11 mouse cellular contexts compared by ENCODE assay signal in genomic region chr3:107113771-107114737, GRCm38 (mm10). TPM values are rescaled to one million over a fixed set of nuclear protein-coding genes. Genes with fewer than 3 reads are reported as not detected.
A peak's percentile ranks its signal among the peaks of the same experiment; 100 is the strongest.
DNase-seq lines count a peak whose midpoint lies in the region; ATAC-seq and TF ChIP-seq lines count a peak whose summit lies in the region.
"Had no signal": no experiment of that assay in that cellular context is flagged by ENCODE, and none has a peak within 500 bp of the region (broad histone marks: within the 10 kb centered on the region; RNA-seq: fewer than 3 reads in every experiment).

No protein-coding gene starts in this region.

- peak; percentile 91 for ATAC-seq in hindbrain, embryonic 13.5 days (ENCODE audit: low FRiP score)
- peak; percentile 90 for ATAC-seq in midbrain, embryonic 11.5 days (ENCODE audit: low FRiP score)

- peak; percentile 7 for DNase-seq in kidney, postnatal 10 days
- DNase-seq in kidney, adult 2 months, result no peak
- no peak for DNase-seq in midbrain, embryonic 11.5 days (ENCODE audit: low spot score, missing footprints)
- DNase-seq in thymus, adult 18-20 months, result no peak
- DNase-seq in adrenal gland, adult (ENCODE audit: inconsistent age in 2 of 2, low spot score in 1 of 2), result no peak
- no peak for DNase-seq in liver

- no peaks in the 10 kb centered on the region for H3K36me3 ChIP-seq in kidney, adult 2 months (ENCODE audit: control insufficient read depth, insufficient read depth, low read length)
- no peaks in the 10 kb centered on the region for H3K36me3 ChIP-seq in hindbrain, embryonic 13.5 days
- H3K36me3 ChIP-seq in midbrain, embryonic 11.5 days (ENCODE audit: control insufficient read depth, insufficient read depth, low read length), result no peaks in the 10 kb centered on the region
- H3K36me3 ChIP-seq: embryonic facial prominence, embryonic 15.5 days; G1E had no signal

- no peak for TF ChIP-seq POLR2A in kidney, adult 2 months (IDR thresholded peaks at IDR 0.05; ENCODE audit: low read depth, low read length)
- TF ChIP-seq POLR2A in cortical plate, adult 2 months (IDR thresholded peaks at IDR 0.05; ENCODE audit: extremely low read depth, insufficient read depth, low read length), result no peak

- H3K27me3 ChIP-seq in kidney, adult 2 months (replicated peaks; ENCODE audit: control insufficient read depth, insufficient read depth, low read length), result no peaks in the 10 kb centered on the region
- H3K27me3 ChIP-seq in hindbrain, embryonic 13.5 days, result no peaks in the 10 kb centered on the region
- H3K27me3 ChIP-seq in midbrain, embryonic 11.5 days (ENCODE audit: control insufficient read depth, insufficient read depth, low read length), result no peaks in the 10 kb centered on the region
- H3K27me3 ChIP-seq: embryonic facial prominence, embryonic 15.5 days had no signal

- WGBS in kidney, adult 2 months, result 36% methylated on average over 14 of the region's 14 CpGs
- 29% methylated on average over 14 of the region's 14 CpGs for WGBS in hindbrain, embryonic 13.5 days
- WGBS in midbrain, embryonic 11.5 days, result 32% methylated on average over 14 of the region's 14 CpGs

- H3K9ac ChIP-seq in hindbrain, embryonic 13.5 days, result peak overlapping the region; percentile 63
- H3K9ac ChIP-seq in midbrain, embryonic 11.5 days (ENCODE audit: low read length), result no peak overlapping the region
- H3K9ac ChIP-seq: embryonic facial prominence, embryonic 15.5 days had no signal

- TF ChIP-seq CTCF in kidney, adult 2 months (conservative IDR thresholded peaks at IDR 0.05; ENCODE audit: insufficient read depth, insufficient read length, low read depth, low read length), result no peak
- TF ChIP-seq CTCF in cortical plate, adult 2 months (IDR thresholded peaks at IDR 0.05; ENCODE audit: extremely low read depth, insufficient read depth, low read length), result no peak

- H3K4me2 ChIP-seq in hindbrain, embryonic 13.5 days, result peak overlapping the region; percentile 49
- 0 out of 2 replicates have a peak overlapping the region, but pooled peaks have one; percentile 17 for H3K4me2 ChIP-seq in midbrain, embryonic 11.5 days
- H3K4me2 ChIP-seq: embryonic facial prominence, embryonic 15.5 days had no signal

- no peaks in the 10 kb centered on the region for H3K4me1 ChIP-seq in kidney, adult 2 months (ENCODE audit: control insufficient read depth, insufficient read depth, low read length)
- peaks cover 14% of the 10 kb centered on the region for H3K4me1 ChIP-seq in cortical plate, adult 2 months (ENCODE audit: control insufficient read depth, insufficient read depth, low read length)
- peaks cover 27% of the 10 kb centered on the region for H3K4me1 ChIP-seq in hindbrain, embryonic 13.5 days (replicated peaks)
- peaks cover 11% of the 10 kb centered on the region for H3K4me1 ChIP-seq in midbrain, embryonic 11.5 days (ENCODE audit: control insufficient read depth, insufficient read depth, low read length)
- H3K4me1 ChIP-seq: embryonic facial prominence, embryonic 15.5 days had no signal

- H3K27ac ChIP-seq in kidney, adult 2 months (ENCODE audit: insufficient read depth, low read depth, low read length), result no peak overlapping the region
- H3K27ac ChIP-seq in cortical plate, adult 2 months (ENCODE audit: insufficient read depth, low read length), result peak overlapping the region; percentile 88
- H3K27ac ChIP-seq in hindbrain, embryonic 13.5 days, result peak overlapping the region; percentile 88
- H3K27ac ChIP-seq in midbrain, embryonic 11.5 days (ENCODE audit: low read depth, low read length), result peak overlapping the region; percentile 67
- H3K27ac ChIP-seq: embryonic facial prominence, embryonic 15.5 days had no signal

- H3K9me3 ChIP-seq in hindbrain, embryonic 13.5 days, result no peaks in the 10 kb centered on the region
- H3K9me3 ChIP-seq in midbrain, embryonic 11.5 days (ENCODE audit: control insufficient read depth, low read length), result no peaks in the 10 kb centered on the region
- H3K9me3 ChIP-seq: embryonic facial prominence, embryonic 15.5 days; G1E had no signal

- no peak overlapping the region for H3K4me3 ChIP-seq in kidney, adult 2 months (ENCODE audit: insufficient read depth, low read depth, low read length)
- H3K4me3 ChIP-seq in cortical plate, adult 2 months (ENCODE audit: insufficient read depth, low read length), result no peak overlapping the region
- peak overlapping the region; percentile 31 for H3K4me3 ChIP-seq in hindbrain, embryonic 13.5 days
- no peak overlapping the region for H3K4me3 ChIP-seq in midbrain, embryonic 11.5 days (ENCODE audit: low read depth, low read length)
- H3K4me3 ChIP-seq: embryonic facial prominence, embryonic 15.5 days had no signal

RNA-seq across cellular contexts. Expression of gene Kcna2, which starts 13.1 kb away (rescaled TPM):
- polyA plus RNA-seq in kidney, adult 2 months (2012; rRNA removed), result 0.23 and 0.34 TPM in 2 replicates
- polyA plus RNA-seq in cortical plate, adult 2 months (2012; rRNA removed), result 45.3 TPM in 2 replicates
- polyA plus RNA-seq in hindbrain, embryonic 13.5 days (2015; fragmentation: Nextera tagmentation; extraction: Ambion mirVana), result 1.2 and 1.3 TPM in 2 replicates
- polyA plus RNA-seq in midbrain, embryonic 11.5 days (2014; fragmentation: Nextera tagmentation; extraction: Ambion mirVana), result 0.18 and 0.28 TPM in 2 replicates
- polyA plus RNA-seq: G1E; limb, embryonic 11.5 days had no signal

Comparison
In these comparisons a context has a peak if more than half of its experiments do, and no peak if none do; other contexts are left out.
1. RNA of gene Kcna2, which starts 13.1 kb away (polyA plus RNA-seq): 45.3 TPM in cortical plate, adult 2 months; 1.2 to 1.3 TPM in hindbrain, embryonic 13.5 days, 0.23 to 0.34 TPM in kidney, adult 2 months and 0.18 to 0.28 TPM in midbrain, embryonic 11.5 days; every median in the first group is over 10 times any median in the second.